Mouse (Mus musculus) limb, embryonic 14.5 days (tissue): ENCODE results near the gene Lrrc8c. TPM values are rescaled to one million over a fixed set of nuclear protein-coding genes. Genes with fewer than 3 reads are reported as not detected.
"Not testable (repeated sequence)": the region's sequence is repeated elsewhere in the genome, so short reads cannot be mapped to it uniquely, and the experiment has no call there.

Experiments used
- ATAC-seq: fragments of 200-750 bp; cut with Nextera tagmentation; 2 replicates; pipeline ENCODE4 v1.8.0; 2017; ENCODE audit warnings: low read depth, moderate number of reproducible peaks, moderate TSS enrichment; ENCODE audit not compliant: low FRiP score
- DNase-seq: peaks from one replicate; pipeline ENCODE4 v3.0.0-alpha.2; 2015; ENCODE audit warnings: low spot score
- H3K27ac ChIP-seq: fragments of 300-500 bp; sonication (generic); replicated peaks from 2 replicates; pipeline ENCODE4 v1.5.1; 2014; ENCODE audit warnings: low read depth, mild to moderate bottlenecking, low read length, moderate library complexity, mixed read lengths
- H3K27me3 ChIP-seq: fragments of 300-500 bp; sonication (generic); 2 replicates; pipeline ENCODE4 v1.6.1; 2014; ENCODE audit warnings: low read length, mixed read lengths; ENCODE audit not compliant: control insufficient read depth, insufficient read depth
- H3K36me3 ChIP-seq: fragments of 300-500 bp; sonication (generic); 2 replicates; pipeline ENCODE4 v1.6.1; 2014; ENCODE audit warnings: mild to moderate bottlenecking, low read length, moderate library complexity, mixed read lengths; ENCODE audit not compliant: control insufficient read depth, insufficient read depth
- H3K4me1 ChIP-seq: fragments of 300-500 bp; sonication (generic); 2 replicates; pipeline ENCODE4 v1.6.1; 2014; ENCODE audit warnings: antibody characterized with exemption, low read length, mixed read lengths; ENCODE audit not compliant: control insufficient read depth, insufficient read depth
- H3K4me2 ChIP-seq: fragments of 300-500 bp; sonication (generic); replicated peaks from 2 replicates; pipeline ENCODE4 v1.6.1; 2014; ENCODE audit warnings: low read depth, mild to moderate bottlenecking, low read length, moderate library complexity; ENCODE audit not compliant: severe bottlenecking
- H3K4me3 ChIP-seq: fragments of 300-500 bp; sonication (generic); replicated peaks from 2 replicates; pipeline ENCODE4 v1.5.1; 2014; ENCODE audit warnings: low read length
- H3K9ac ChIP-seq: fragments of 300-500 bp; sonication (generic); 2 replicates; pipeline ENCODE4 v1.6.1; 2014; ENCODE audit warnings: mild to moderate bottlenecking, low read depth, low read length, moderate library complexity; ENCODE audit not compliant: severe bottlenecking
- H3K9me3 ChIP-seq: fragments of 300-500 bp; sonication (generic); 2 replicates; pipeline ENCODE4 v1.6.1; 2016; ENCODE audit warnings: low read length; ENCODE audit not compliant: control insufficient read depth
- POLR2A ChIP-seq: fragments of 200-500 bp; IDR thresholded peaks from 2 replicates; pipeline ENCODE4 v1.8.0; 2012; ENCODE audit warnings: inconsistent platforms, mild to moderate bottlenecking, moderate library complexity, borderline replicate concordance; ENCODE audit not compliant: insufficient read depth, insufficient read length; ENCODE audit errors: extremely low read depth
- WGBS: fragments of 180-500 bp; shearing (Covaris S2); extraction: QIAGEN DNeasy Blood & Tissue Kit; methylation state at CpG from one replicate; pipeline ENCODE4 v1.1.7; 2014; 5-methylcytosine and 5-hydroxymethylcytosine counted together
- polyA plus RNA-seq, 2 experiments: library from polyadenylated mRNA; depleted of rRNA in 1 of 2; stranded (reverse) in 1 of 2; unstranded in 1 of 2; fragments of >200 nt; fragmentation: Nextera tagmentation in 1 of 2; extraction: Ambion mirVana in 1 of 2; gene quantifications; 2 replicates each; pipeline versions ENCODE4 v1.2.1 to v1.2.3; 2012 to 2014

The Lrrc8c gene
- polyA plus RNA-seq, 2 experiments, result 13.0 to 19.7 TPM

GRCm38 (mm10) chr5:105635576-105635975 is 116.4 kb downstream of the Lrrc8c start:
- DNase-seq, result no peak
- Histone ChIP-seq H3K4me2 (no peak overlapping the region), H3K4me1 (no peaks in the 10 kb centered on the region), H3K27me3 (no peaks in the 10 kb centered on the region), H3K36me3 (no peaks in the 10 kb centered on the region), H3K9ac (no peak overlapping the region), H3K4me3 (no peak overlapping the region), H3K9me3 (no peaks in the 10 kb centered on the region), H3K27ac (no peak overlapping the region; the same call in 1 of the 2 replicates)
- whole genome bisulfite sequencing, result 70% methylated on average over 6 of the region's 6 CpGs
- TF ChIP-seq POLR2A, result no peak
- no peak for ATAC-seq

DNA sequence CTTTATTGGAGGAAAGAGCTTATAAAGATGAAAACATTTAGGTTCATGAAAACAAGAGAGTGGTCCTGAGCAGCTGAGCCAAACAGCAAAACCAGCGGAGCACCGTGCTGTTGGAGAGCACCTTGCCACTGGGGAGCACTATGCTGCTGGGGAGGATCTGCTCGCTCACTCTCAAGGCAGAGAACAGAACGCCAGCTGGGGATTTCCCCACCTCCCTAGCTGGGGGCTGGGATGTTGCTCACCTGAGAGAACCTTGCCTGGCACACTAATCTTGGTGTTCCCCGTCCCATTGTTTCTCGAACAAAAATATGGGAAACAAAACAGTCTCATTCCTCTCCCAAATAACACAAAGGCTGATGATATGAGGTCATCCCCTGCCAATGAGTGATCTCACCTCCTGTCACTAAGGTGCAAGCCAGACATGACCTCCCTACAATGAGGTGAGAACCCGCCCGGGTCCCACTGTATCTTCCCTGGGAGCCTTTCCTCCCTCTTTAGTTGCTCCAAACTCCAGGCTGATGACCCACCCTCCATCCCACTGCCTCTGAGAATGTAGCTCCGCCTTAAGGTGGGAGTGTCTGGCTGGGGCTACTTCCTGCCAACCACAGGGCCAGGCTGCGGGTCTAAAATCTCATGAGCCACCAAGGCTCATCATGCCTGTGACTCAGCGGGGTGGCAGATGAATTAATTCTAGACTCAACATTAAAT is 117.5 kb downstream of the Lrrc8c start:
- Histone ChIP-seq H3K9me3 (no peaks in the 10 kb centered on the region), H3K27ac (no peak overlapping the region), H3K36me3 (no peaks in the 10 kb centered on the region), H3K4me2 (no peak overlapping the region), H3K4me1 (no peaks in the 10 kb centered on the region), H3K27me3 (no peaks in the 10 kb centered on the region), H3K9ac (no peak overlapping the region), H3K4me3 (no peak overlapping the region)
- no peak for ATAC-seq
- TF ChIP-seq POLR2A, result no peak
- WGBS, result 80% methylated on average over 11 of the region's 11 CpGs
- no peak for DNase-seq

DNA sequence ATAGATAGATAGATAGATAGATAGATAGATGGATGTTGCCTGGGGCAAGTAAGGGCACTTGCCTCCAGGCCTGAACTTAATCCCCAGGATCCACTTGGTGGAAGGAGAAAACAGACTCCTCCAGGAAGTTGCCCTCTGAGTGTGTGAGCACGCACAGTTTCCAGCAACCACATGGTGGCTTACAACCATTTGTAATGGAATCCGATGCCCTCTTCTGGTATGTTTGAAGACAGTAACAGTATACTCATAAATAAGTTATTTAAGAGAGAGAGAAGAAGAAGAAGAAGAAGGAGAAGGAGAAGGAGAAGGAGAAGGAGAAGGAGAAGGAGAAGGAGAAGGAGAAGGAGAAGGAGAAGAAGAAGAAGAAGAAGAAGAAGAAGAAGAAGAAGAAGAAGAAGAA is 119.1 kb downstream of the Lrrc8c start:
- not testable (repeated sequence) for H3K27ac ChIP-seq, H3K9ac ChIP-seq, ATAC-seq, H3K36me3 ChIP-seq, H3K4me1 ChIP-seq, H3K27me3 ChIP-seq, DNase-seq, H3K9me3 ChIP-seq, H3K4me3 ChIP-seq, H3K4me2 ChIP-seq
- WGBS, result 92% methylated on average over 2 of the region's 2 CpGs

DNA sequence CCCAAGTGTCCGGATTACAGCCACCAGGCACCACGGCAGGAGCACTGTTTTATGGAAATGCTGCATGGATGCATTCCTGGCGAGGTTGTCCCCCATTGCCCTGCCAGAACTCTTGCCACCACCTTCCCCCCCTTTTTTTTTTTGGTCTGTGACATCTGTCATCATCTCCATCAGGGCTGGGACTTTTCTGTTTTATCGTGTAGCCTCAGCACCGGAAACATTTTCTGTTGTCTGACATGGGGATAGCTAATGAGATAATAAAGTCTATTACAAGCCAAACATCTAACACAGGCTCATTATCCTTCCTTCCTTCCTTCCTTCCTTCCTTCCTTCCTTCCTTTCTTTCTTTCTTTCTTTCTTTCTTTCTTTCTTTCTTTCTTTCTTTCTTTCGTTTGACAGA is 119.7 kb downstream of the Lrrc8c start:
- no peak for TF ChIP-seq POLR2A
- 79% methylated on average over 6 of the region's 6 CpGs for WGBS
- H3K36me3 ChIP-seq, result no peaks in the 10 kb centered on the region
- H3K9me3 ChIP-seq, result no peaks in the 10 kb centered on the region
- no peak overlapping the region for H3K9ac ChIP-seq
- no peak overlapping the region for H3K4me3 ChIP-seq
- ATAC-seq (no peak), DNase-seq (no peak)
- H3K27ac ChIP-seq, result no peak overlapping the region
- no peaks in the 10 kb centered on the region for H3K27me3 ChIP-seq
- H3K4me2 ChIP-seq, result no peak overlapping the region
- no peaks in the 10 kb centered on the region; the same call in 1 of the 2 replicates for H3K4me1 ChIP-seq

GRCm38 (mm10) chr5:105639363-105639762 is 120.2 kb downstream of the Lrrc8c start:
- Histone ChIP-seq H3K9ac (no peak overlapping the region), H3K4me2 (no peak overlapping the region), H3K4me1 (no peaks in the 10 kb centered on the region; the same call in 1 of the 2 replicates), H3K36me3 (no peaks in the 10 kb centered on the region), H3K27ac (no peak overlapping the region), H3K4me3 (no peak overlapping the region), H3K27me3 (no peaks in the 10 kb centered on the region), H3K9me3 (no peaks in the 10 kb centered on the region)
- WGBS, result 92% methylated on average over 11 of the region's 11 CpGs
- no peak for ATAC-seq
- TF ChIP-seq POLR2A, result no peak
- DNase-seq, result no peak

- no peak for TF ChIP-seq POLR2A
- no peaks in the 10 kb centered on the region for H3K36me3 ChIP-seq
- H3K9me3 ChIP-seq, result no peaks in the 10 kb centered on the region
- H3K4me3 ChIP-seq, result no peak overlapping the region
- 92% methylated on average over 5 of the region's 5 CpGs for WGBS
- no peaks in the 10 kb centered on the region for H3K27me3 ChIP-seq
- ATAC-seq, result no peak
- H3K4me1 ChIP-seq, result no peaks in the 10 kb centered on the region; the same call in 1 of the 2 replicates
- H3K4me2 ChIP-seq, result no peak overlapping the region
- no peak overlapping the region for H3K27ac ChIP-seq
- no peak for DNase-seq
- H3K9ac ChIP-seq, result no peak overlapping the region
Observed at GRCm38 (mm10) chr5:105642517-105642916, 123.3 kb downstream of the Lrrc8c start.
